Mouse (Mus musculus) liver, adult 2 months (tissue): Measurements from ENCODE around the gene Gm21119. TPM values are rescaled to one million over a fixed set of nuclear protein-coding genes. Genes with fewer than 3 reads are reported as not detected.
"Not testable (repeated sequence)": the region's sequence is repeated elsewhere in the genome, so short reads cannot be mapped to it uniquely, and the experiment has no call there.

Experiments
- DNase-seq: peaks from one replicate; pipeline ENCODE4 v3.0.0-alpha.2; 2011; ENCODE audit warnings: low read depth, low spot score; ENCODE audit errors: extremely low read depth
- H3K27ac ChIP-seq: fragments of 200-500 bp; replicated peaks from 2 replicates; pipeline ENCODE4 v1.5.1; 2012; ENCODE audit warnings: low read depth, mild to moderate bottlenecking, control low read depth, inconsistent platforms, low read length; ENCODE audit not compliant: insufficient read depth
- H3K27me3 ChIP-seq: fragments of 200-500 bp; 2 replicates; pipeline ENCODE4 v1.6.1; 2012; ENCODE audit warnings: mild to moderate bottlenecking, moderate library complexity, low read length, inconsistent platforms; ENCODE audit not compliant: control insufficient read depth, insufficient read depth
- H3K36me3 ChIP-seq: fragments of 200-500 bp; 2 replicates; pipeline ENCODE4 v1.6.1; 2012; ENCODE audit warnings: low read length, inconsistent platforms; ENCODE audit not compliant: control insufficient read depth, insufficient read depth
- H3K4me1 ChIP-seq: fragments of 200-500 bp; 2 replicates; pipeline ENCODE4 v1.6.1; 2011; ENCODE audit warnings: low read length; ENCODE audit not compliant: control insufficient read depth, insufficient read depth
- H3K4me3 ChIP-seq: fragments of 200-500 bp; 2 replicates; pipeline ENCODE4 v1.5.1; 2011; ENCODE audit warnings: low read depth, mild to moderate bottlenecking, control low read depth, low read length, moderate library complexity; ENCODE audit not compliant: insufficient read depth
- H3K79me2 ChIP-seq: fragments of 200-500 bp; 2 replicates; pipeline ENCODE4 v1.6.1; 2012; ENCODE audit warnings: inconsistent platforms, mild to moderate bottlenecking, low read length, moderate library complexity; ENCODE audit not compliant: control insufficient read depth, insufficient read depth
- H3K9ac ChIP-seq: fragments of 200-500 bp; 2 replicates; pipeline ENCODE4 v1.6.1; 2012; ENCODE audit warnings: low read depth, mild to moderate bottlenecking, control low read depth, inconsistent platforms, low read length
- WGBS: fragments of 180-500 bp; shearing (Covaris S2); methylation state at CpG from one replicate; pipeline ENCODE4 v1.1.7; 2018; 5-methylcytosine and 5-hydroxymethylcytosine counted together
- polyA plus RNA-seq: library from polyadenylated mRNA; depleted of rRNA; stranded (reverse); fragments of >200 nt; gene quantifications from 2 replicates; pipeline ENCODE4 v1.2.3, GENCODE M21; 2012
- total RNA-seq: library from RNA; depleted of rRNA; stranded (reverse); fragments of >200 nt; gene quantifications from 2 replicates; pipeline ENCODE4 v1.2.3, GENCODE M21; 2014

Gm21119 gene
- total and polyA plus RNA-seq, 2 experiments, result 0.28 TPM; not detected in 1

DNA sequence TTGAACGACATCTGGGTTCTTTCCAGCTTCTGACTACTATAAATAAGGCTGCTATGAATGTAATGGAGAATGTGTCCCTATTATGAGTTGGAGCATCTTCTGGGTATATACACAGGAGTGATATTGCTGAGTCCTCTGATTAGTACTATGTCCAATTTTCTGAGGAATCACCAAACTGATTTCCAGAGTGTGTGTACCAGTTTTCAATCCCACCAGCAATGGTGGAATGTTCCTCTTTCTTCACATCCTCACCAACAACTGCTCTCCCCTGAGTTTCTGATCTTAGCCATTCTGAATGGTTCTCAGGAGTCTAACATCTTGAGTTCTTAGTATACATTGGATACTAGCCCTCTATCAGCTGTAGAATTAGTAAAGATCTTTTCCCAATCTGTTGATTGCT lies 16.0 kb downstream of the Gm21119 start:
- not testable (repeated sequence) for H3K27me3 ChIP-seq, H3K79me2 ChIP-seq, DNase-seq

DNA sequence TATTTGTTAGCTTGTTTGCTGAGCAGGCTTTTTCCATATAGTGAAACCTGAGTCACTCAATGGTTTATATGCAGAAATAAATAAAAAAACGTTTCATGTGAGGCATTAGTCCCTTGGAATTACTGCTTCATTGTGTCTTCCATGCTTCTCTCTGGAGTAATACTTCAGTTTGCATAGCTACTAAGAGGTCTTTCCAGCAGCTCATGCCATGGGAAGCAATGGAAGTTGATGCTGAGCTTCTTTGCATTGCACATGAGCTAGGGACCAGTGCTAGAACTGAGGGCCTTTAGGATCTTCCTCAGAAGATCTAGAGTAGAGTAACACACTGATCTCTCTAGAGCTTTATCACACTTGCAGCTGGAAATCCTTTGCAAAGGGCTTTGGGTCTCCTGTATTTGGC lies 23.2 kb downstream of the Gm21119 start:
- H3K27ac ChIP-seq, H3K4me1 ChIP-seq, H3K9ac ChIP-seq, H3K79me2 ChIP-seq, DNase-seq, H3K36me3 ChIP-seq, H3K4me3 ChIP-seq, H3K27me3 ChIP-seq: not testable (repeated sequence)
- WGBS, result 31% methylated on average over 1 of the region's 1 CpGs

More for the DNA sequence above, 16.0 kb downstream of the Gm21119 start:
- H3K36me3 ChIP-seq, H3K27ac ChIP-seq, H3K4me1 ChIP-seq, H3K4me3 ChIP-seq, H3K9ac ChIP-seq: not testable (repeated sequence)
- 53% methylated on average over 1 of the region's 1 CpGs for WGBS

DNA sequence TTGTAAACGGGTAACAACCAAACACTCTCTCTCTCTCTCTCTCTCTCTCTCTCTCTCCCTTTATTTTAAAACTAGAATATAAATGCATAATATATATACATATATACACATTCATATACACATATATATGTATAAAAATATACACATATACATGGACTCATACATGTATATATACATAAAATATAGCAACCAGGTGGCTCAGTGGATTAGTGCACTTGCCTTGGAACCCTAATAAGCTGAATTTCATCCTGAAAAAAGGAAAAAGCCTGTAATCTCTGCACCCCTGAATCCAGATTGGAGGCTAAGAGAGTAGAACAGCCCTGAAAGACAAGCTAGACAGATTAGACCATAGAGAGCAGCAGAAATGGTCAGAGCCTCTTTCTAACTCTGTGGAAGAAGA lies 28.8 kb downstream of the Gm21119 start:
- not testable (repeated sequence) for H3K79me2 ChIP-seq, H3K4me3 ChIP-seq, DNase-seq, H3K27me3 ChIP-seq, H3K27ac ChIP-seq, H3K4me1 ChIP-seq, H3K36me3 ChIP-seq, H3K9ac ChIP-seq
- no CpG with 5 or more reads among the region's 1 CpGs for WGBS

DNA sequence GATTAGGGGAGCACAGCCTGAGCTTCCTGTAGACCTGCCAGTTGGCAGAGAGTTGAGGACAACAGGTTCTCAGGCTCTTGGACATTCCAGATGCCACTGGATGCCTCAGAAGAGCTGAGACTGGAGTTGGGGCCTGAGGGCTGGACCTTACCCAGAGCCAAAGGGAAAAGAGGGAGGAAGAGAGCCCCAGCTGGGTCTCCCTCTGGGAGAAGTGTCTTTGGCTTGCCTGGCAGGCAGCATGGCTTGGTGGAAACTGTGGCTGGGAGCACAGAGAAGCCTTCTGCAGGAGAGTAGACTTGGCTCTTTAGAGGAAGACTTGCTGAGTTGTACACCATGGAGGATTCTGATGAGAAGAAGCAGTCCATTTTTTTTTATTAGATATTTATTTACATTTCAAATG lies 38.3 kb downstream of the Gm21119 start:
- not testable (repeated sequence) for H3K27me3 ChIP-seq, H3K27ac ChIP-seq, DNase-seq, H3K9ac ChIP-seq, H3K4me1 ChIP-seq, H3K36me3 ChIP-seq, H3K4me3 ChIP-seq, H3K79me2 ChIP-seq

DNA sequence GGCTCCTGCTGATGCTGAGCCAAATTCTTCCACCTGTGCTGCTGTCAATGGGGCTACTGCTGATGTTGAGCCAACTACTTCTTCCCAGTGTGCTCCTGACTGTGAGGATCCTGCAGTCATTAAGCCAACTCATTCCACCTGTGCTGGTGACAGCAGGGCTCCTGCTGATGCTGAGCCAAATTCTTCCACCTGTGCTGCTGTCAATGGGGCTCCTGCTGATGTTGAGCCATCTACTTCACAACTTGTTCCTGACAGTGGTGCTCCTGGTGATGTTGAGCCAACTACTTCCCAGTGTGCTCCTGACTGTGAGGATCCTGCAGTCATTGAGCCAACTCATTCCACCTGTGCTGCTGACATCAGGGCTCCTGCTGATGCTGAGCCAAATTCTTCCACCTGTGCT lies 63.7 kb downstream of the Gm21119 start:
- H3K27me3 ChIP-seq, H3K27ac ChIP-seq, H3K79me2 ChIP-seq, H3K4me1 ChIP-seq, H3K4me3 ChIP-seq, H3K36me3 ChIP-seq, DNase-seq, H3K9ac ChIP-seq: not testable (repeated sequence)
